Mouse (Mus musculus) monocyte, adult 5-6 weeks (primary cell): ENCODE measurements around the gene 2700081O15Rik. TPM values are rescaled to one million over a fixed set of nuclear protein-coding genes. Genes with fewer than 3 reads are reported as not detected.

Source experiments
- ATAC-seq: fragments of 153-309, 156-312 bp; replicated peaks from 2 replicates; pipeline ENCODE4 v1.8.0; 2017; ENCODE audit warnings: mild to moderate bottlenecking; ENCODE audit not compliant: low TSS enrichment, insufficient number of reproducible peaks, severe bottlenecking, poor library complexity, low FRiP score
- total RNA-seq: library from RNA; stranded (forward); fragments of 200-1000, 200-491, 200-594 nt; gene quantifications from 3 replicates; pipeline ENCODE4 v1.2.3, GENCODE M21; 2017

Gene 2700081O15Rik
- total RNA-seq, 1 experiment from 2014 or later = 0.38 TPM

DNA sequence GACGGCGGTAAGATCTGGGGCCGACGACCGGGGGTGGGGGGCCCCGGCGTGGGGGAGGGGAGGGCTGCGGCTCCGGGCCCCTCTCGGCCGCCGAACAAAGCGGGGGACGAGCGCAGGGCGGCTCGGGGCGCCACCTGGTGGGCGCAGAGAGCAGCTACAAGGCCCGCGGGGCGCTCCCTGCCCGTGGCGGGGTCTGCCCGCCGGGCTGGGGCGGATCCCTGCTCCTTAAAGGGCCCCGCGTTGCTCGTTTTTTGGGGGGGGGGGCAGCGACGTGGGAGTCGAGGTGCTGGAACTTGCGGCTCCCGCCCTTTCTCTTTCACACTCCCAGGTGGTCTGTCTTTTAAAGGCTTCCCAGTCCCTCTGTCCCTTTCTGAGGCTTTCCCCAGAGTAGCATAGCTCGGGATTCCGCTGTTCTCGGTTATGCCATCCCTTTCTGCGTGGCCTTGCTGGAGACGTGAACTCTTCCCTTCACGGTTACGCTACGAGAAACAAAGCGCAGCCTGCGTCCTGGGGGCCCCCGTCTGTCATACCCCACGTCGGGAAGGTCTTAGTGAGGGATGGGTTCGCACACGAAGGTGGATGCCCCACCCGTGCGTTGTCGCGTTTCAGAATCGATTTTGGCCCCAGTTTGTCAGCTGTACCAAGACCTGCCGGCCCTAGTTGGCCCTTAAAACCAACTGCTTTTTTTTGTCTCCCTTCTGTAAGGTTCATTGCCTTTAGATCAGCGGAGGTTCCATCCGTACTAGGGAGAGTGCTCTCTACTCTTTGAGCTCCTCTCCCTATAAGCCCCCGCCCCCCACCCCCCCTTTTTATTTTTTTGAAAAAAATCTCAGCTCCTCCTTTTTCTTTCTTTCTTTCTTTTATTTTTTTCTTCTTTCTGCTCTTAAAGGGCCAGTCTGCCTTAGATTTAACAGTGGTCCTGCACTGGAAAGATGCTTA is 755 bp downstream of the 2700081O15Rik start:
- peak; percentile 34; the same call in 1 of the 2 replicates for ATAC-seq

DNA sequence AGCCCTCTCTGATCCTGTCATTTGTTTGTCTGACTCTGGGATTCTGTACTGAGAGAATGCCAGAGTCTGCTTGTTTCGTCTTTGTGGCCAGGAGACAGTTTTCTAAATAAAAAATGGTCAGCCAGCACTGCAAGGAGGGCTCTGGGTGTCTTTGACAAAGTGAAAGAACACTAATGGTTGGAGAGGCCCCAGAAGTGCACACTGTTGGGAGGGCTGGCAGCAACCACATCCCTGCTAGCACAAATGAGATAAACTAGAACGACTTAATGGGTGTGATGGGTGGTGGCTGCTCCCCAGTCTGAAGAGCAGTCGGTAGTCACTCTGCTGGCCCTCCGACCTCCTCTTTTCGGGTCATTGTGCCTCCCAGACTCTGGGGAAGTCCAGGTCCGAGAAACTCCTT is 1.7 kb downstream of the 2700081O15Rik start:
- no peak for ATAC-seq

DNA sequence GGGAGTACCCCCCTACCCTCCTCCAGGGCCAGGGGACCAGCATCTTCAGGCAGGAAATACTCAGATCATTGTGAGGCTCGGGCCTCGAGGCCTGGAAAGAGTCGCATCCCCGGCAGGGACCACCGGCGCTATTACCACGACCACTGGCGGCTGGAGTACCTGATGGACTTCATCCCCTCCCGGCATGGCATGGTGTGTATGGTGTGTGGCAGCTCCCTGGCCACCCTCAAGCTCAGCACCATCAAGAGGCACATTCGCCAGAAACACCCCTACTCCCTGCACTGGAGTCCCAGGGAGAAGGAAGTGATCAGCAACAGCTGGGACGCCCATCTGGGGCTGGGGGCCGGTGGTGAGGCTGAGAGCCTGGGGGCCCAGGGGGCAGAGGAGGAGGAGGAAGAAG is 2.7 kb downstream of the 2700081O15Rik start:
- no peak for ATAC-seq

DNA sequence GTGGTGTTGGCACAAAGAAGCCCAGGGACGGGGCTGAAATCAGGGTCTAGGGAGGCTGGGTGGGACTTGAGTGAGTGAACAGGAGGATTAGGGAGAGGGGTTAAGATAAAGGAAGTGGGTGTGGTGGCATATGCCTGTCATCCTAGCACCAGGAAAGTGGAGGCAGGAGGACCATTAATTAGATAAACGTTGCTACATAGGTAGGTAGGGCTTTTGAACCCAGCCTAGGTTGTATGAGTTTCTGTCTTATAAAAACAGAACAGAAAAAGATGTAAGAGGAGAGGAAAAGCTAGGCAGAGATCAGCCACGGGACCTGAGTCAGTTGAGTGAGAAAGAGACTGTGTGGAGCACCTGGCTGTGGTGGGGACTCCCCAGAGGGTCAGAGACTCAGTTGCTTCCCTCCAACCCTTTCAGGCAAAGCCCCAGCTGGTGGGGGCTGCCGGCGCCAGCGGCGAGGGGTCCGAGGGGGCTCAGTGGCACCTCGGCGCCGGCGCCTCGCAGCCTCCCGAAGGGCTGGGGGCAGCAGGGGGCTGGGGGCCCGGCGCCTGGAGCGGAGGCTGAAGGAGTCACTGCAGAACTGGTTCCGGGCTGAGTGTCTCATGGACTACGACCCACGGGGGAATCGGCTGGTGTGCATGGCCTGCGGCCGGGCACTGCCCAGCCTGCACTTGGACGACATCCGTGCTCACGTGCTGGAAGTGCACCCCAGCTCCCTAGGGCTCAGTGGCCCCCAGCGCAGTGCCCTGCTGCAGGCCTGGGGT is 3.6 kb downstream of the 2700081O15Rik start:
- no peak for ATAC-seq

DNA sequence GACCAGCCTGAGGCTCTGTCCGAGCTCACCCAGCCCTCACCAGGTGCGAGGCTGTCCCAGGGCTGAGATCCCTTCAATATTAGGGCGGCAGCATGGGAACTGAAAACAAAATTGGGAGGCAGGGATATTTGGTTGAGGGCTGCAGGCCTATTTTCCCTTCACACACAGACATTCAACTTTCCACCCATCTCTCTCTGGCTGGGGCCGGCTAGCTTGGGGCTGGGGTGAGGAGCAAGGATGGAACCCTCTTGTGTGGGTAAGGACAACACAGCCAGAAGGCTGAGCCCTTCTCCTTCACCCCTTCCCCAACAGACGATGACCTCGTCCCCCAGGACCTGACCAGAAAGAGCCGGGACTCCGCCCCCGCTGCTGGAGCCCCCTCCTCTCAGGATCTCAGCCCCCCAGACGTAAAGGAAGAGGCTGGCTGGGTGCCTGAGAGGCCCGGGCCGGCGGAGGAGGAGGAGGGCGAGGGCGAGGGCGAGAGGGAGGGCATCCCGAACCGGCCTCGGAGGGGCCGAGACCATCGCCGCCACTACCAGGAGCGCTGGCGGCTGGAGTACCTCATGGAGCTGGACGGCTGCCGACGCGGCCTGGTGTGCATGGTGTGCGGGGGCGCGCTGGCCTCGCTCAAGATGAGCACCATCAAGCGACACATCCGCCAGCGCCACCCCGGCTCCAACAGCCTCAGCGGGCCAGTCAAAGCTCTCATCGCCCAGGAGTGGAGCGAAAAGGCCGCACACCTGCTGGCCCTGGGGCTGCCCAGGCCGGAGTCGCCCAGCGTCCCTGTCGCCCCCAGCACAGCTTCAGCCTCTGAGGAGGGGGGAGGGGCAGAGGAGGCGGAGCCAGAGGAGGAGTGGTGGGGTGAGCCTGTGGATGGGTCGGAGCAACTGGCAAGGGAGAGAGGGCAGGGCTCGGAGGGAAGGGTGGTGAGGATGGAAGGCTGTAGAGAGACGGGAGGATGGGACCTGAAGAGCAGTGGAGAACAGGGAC is 4.5 kb downstream of the 2700081O15Rik start:
- ATAC-seq = no peak

DNA sequence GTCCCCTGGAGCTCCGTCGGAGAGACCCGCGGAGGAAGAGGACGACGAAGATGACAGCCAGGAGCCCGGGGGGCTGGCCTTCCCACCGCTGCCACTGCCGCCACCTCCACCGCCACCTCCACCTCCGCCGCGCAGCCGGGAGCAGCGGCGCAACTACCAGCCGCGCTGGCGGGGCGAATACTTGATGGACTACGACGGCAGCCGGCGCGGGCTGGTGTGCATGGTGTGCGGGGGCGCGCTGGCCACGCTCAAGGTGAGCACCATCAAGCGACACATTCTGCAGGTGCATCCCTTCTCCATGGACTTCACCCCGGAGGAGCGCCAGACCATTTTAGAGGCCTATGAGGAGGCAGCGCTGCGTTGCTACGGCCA is 5.2 kb downstream of the 2700081O15Rik start:
- ATAC-seq = no peak

DNA sequence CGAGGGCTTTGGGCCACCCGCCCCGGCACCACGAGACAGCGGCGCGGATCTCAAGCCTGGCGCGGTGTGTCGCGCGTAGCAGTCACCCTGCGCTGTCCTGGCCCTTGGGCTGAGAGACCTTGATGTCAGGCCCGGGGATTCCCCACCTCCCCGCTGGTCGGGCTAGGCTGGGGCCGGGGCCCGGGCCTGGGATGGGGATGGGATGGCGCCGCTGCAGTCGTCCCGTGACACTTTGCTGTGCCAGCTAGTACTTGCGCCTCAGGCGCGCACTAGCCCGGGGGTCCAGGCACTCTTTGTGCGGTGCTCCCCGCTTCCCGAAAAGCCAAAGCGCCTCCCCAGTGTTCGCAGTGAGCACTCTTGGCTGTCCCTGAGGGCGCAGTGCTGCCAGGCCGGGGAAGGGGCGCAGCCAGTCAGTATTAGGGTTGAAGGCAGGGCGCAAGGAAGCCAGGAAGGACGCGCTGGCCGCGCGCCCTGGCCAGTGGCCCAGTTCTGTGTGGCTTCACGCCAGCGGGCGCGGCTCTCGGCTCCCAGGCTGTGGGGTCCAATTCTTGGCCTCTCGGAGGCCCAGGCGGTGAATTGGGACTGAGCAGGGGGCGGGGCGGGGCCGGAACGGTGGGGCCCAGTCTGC is 5.7 kb downstream of the 2700081O15Rik start:
- ATAC-seq = no peak

DNA sequence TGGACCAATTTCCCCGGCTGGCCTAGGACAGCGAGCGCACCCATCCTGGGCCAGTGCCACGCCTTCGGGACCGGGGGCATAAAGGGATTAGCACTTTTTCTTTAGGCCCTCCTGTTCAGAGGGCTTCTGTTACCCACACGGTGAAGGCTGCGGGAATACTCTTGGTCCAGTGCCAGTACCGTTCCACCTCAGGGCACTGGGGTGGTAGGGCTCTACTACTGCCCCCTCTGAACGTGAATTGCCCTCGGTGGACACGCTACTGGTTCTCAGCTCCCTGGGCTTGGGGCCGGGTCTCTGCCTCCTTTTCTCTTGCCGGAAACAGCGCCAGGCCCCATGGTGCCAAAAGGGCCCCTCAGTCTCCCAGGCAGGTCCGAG is 6.2 kb downstream of the 2700081O15Rik start:
- ATAC-seq = no peak

DNA sequence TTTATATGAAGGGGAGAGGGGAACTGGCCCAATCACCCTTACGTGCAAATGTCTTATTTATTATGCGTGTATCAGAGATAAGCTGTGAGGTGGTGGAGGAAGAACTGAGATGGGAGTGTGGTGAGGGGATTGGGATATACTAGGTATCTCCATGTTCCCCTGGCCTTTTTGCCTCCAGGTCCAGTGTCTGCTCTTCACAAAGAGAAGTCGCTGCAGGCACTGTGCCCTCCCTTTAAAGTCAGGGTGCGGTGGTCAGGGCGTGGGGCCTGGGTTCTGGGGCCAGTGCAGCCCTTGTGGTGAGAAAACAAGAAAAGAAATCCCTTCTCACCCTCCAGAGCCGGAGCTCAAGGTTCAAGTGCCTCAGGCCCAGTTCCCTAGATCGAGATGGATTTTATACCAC is 6.7 kb downstream of the 2700081O15Rik start:
- no peak for ATAC-seq

DNA sequence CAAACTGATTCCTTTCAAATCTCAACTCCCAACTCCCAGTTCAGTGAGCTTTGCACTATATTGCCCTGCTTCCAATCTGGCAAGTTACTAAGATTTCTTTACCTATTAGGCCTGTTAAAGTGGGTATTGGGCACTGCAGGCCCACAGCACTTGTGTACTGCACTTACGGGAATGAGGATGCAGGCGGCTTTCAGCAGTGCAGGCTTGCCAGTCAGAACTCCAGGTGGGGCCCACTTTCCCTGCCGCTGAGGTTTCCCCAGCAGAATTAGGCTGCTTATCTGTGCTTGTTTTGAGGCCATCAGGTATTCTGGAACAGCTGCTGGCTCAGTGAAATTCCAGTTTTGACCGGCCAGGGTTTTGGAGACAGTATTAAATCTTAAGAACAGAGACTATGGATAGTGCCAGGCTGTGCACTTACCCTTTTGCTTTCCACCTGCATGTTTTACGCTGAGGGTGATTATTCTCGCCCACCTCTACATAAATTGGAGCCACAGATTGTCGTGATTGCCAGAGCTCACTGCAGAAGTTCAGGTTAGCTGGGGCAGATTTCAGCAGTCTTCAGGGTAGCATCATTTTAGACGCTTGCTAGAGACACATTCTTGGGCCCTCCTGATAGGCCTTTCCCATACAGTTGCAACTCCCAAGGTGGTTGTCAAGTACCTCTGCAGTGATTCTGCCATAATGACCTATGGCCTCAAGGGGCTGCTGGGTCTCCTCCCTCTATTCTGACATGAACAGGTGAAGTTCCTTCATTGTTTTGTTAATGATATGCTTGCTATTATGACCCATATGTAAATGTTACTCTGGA is 7.4 kb downstream of the 2700081O15Rik start:
- ATAC-seq = no peak

DNA sequence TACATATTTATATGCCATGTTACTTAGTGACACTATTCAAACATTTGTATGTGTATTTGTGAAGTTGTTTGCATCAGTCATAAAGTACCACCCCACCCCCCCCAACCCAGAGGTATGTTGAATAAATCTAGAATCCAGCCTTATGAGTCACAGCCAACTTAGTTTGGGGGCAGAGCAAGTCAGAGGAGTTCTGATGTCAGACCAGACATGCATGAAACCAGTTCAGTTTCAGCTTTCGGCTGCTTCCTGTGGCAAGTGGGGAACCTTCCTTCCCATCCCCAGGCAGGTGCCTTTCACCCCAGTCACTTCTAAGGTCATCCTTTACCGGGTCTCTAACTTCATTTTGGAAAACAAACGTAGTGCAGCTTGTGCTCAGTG is 8.0 kb downstream of the 2700081O15Rik start:
- ATAC-seq = no peak

DNA sequence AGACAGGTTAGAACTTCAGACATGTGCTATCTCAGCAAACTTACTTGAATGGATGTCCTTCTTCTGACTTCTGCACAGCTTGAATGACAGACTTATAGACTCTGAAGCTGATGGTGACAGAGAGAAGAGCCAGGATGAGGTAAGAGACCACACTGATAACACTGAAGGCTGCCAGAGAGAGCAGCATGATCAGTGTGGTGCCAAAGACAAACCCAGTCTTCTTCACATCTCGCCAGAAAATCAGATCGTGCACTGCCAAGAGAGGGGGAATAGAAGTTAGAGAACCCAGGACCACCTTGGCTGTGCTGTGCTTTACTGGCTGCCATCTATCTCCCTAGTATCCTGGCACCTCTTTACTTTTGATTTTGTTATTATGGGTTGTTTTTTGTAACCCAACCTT is 17.5 kb downstream of the 2700081O15Rik start:
- no peak for ATAC-seq

DNA sequence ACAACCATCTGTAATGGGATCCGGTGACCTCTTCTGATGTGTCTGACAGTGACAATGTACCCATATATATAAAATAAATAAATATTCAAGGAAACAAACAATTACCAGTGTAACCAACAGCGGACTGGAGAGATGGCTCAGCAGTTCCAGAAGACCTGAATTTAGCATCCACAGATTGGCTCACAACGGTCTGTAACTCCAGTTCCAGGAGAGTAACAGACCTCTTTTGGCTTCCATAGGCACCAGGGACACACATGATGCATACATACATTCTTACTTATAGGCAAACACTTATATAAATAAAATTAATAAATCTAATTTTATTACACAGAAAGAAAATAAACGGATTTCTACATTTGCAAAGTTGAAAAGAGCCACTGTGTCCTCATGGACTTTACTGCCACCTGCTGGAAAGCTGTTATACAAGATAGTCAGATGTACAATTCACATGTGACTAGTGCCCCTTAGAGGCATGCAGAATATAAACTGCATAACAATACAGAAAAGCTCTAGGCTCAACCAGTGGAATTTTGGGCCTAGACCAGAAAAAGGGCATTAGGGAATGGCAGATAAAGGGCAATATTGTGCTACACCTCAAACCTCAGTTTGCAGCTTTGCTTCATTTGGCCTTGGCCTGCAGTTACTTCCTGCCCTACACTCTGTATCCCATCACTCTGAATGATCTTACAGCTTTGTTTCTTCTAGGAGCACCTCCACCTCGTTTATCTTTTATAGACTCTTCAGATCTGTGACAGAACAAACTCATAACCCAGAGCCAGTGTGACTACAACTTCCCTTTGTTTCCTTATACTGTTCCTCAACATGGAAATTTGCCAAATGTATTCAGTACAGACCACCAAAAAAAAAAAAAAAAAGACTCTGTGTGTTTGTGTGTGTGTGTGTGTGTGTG is 18.9 kb downstream of the 2700081O15Rik start:
- ATAC-seq = no peak

DNA sequence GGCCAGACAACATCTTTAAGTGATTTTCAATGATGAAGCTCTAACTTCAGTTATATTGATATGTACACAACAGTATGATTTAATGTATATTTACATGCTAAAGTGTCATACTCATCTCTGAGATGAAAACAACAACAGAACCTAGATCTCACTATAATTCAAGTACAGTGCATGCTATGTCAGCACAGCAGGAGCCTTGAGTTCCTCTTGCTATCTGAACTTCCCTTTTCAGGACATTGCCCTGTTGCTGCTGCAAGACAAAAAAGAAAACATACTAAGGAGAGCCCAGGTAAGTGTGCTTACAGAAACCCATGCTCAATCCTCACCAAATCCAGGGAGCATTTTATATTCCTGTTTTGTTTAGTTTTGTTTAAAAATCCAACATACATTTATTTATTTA is 20.9 kb downstream of the 2700081O15Rik start:
- ATAC-seq = no peak

DNA sequence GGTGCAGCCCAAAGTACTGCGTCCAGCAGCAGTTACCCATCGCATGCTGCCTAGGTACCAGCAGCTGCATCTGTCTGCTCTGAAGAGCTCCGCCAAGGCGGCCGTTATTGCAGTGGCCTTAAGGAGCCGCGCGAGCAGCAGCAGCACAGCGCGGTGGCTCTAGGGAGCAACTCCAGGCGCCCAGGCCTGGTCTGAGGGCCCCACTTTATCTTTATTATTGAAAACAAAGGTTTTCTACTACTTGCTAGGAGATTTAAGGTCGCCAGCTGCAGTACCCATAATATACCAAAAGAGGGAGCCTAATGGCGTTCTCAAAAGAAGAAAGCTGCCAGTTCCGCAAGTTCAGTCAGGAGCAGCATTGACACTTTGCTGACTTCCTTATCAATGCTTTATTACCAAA is 24.1 kb downstream of the 2700081O15Rik start:
- 0 out of 2 replicates have a peak, but pooled peaks have one; percentile 35 for ATAC-seq

DNA sequence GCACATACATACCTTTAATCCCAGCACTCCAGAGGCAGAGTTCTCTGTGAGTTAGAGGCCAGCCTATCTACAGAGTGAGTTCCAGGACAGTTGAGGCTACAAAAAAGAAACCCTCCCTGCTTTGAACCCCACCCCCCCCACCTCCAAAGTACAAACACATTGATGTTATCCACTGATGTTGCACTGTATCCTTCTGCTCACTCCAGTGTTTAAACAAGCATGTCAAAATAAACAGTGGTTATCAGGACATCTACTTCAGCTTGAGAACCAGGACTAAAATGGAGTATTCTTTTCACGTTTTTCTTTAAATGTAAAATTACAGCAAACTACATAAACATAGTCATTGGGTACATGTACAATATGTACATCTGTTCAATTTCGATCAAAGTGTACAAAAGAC is 27.7 kb downstream of the 2700081O15Rik start:
- ATAC-seq = no peak

DNA sequence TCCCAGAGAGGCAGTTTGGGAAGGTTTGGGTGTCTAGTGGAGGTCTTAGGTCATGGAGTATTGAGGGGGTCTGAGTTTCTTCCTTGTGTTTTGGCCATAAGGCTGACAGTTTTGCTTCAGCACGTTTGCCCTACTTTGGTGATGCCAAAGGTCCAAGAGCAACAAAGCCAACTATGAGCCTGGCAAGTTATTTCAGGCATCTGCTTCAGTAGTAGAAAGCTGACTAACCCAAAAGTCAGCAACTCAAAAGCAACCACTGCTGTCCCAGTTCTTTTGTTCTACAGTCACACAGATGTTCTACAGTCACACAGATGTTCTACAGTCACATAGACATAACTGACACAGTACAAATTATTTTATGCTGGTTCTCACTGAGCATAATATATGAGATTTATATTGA is 28.2 kb downstream of the 2700081O15Rik start:
- ATAC-seq = no peak
